Mouse (Mus musculus): ENCODE data around the gene Lrfn3. TPM values are rescaled to one million over a fixed set of nuclear protein-coding genes. Genes with fewer than 3 reads are reported as not detected.

Gene Lrfn3
- polyA plus RNA-seq, 2 experiments, result 0.79 to 1.4 TPM

DNA sequence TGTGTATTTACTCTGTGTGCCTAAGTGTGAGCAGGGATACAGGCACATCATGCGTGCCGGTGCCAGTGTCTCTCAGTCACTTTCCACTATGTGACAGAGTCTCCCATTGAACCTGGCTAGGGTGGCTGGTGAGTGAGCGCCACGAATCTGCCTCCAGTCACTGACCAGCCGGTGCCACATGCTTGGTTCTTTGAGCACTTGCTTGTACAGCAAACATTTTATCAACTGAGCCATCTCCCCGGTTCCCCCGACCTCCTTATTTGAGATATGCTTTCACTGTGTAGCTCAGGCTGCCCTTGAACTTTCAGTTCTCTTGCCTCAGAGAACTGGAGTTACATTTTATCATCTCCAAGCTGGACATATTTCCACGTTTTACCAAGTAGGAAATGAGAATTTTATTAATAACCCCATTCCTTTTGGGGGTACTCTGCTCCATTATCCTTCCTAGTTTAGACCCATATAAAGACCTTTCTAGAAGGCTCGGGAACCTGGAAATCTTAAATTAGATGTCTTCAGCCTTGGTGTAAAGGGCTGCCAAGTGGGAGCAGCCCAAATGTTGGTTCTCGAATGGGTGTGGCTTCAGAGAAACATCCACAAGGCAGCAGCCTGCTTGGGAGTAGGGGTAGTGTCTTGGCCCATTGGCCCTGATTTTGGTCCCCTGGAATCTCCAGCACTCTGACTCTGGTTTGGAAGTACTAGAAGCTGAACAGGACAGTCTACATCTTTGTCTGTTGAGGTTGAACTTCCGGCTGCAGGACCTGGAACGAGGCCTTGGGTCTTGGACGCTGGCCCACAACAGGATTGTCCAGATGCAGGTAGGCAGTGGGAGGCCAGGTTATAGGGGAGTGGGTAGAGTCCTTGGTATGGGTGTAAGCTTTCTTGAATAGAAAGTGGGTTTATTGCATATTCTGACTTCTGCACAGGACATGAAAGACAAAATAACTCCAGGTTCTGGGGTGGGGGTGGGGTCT is 46.7 kb downstream of the Lrfn3 start:
- no peak for ATAC-seq (ENCODE audit: insufficient read depth)
- Histone ChIP-seq H3K9ac (replicated peaks) (no peak overlapping the region), H3K9me3 (ENCODE audit: control insufficient read depth, low read length) (no peaks in the 10 kb centered on the region), H3K36me3 (replicated peaks; ENCODE audit: control insufficient read depth, insufficient read depth, low read depth) (no peaks in the 10 kb centered on the region), H3K27ac (no peak overlapping the region), H3K27me3 (ENCODE audit: control insufficient read depth, insufficient read depth, low read length) (no peaks in the 10 kb centered on the region), H3K4me1 (replicated peaks; ENCODE audit: control insufficient read depth in 2 of 2, insufficient read depth in 2 of 2, low read length in 1 of 2) (peaks cover under 1 to 4% of the 10 kb centered on the region in 2 experiments; a peak in 3 of 4 replicates), H3K4me2 (ENCODE audit: low read depth) (peak overlapping the region; percentile 24; the same call in 1 of the 2 replicates), H3K4me3 (ENCODE audit: insufficient read depth in 1 of 2, low read depth in 2 of 2, low read length in 2 of 2) (no peak overlapping the region)
- TF ChIP-seq EP300 (IDR thresholded peaks at IDR 0.05; ENCODE audit: low read depth) (no peak), CTCF (IDR thresholded peaks at IDR 0.05; ENCODE audit: low read depth) (no peak)
- WGBS (ENCODE audit: insufficient replicate concordance), result 47% methylated on average over 13 of the region's 13 CpGs
- DNase-seq (ENCODE audit: low read depth in 3 of 3, low spot score in 3 of 3), result no peak

DNA sequence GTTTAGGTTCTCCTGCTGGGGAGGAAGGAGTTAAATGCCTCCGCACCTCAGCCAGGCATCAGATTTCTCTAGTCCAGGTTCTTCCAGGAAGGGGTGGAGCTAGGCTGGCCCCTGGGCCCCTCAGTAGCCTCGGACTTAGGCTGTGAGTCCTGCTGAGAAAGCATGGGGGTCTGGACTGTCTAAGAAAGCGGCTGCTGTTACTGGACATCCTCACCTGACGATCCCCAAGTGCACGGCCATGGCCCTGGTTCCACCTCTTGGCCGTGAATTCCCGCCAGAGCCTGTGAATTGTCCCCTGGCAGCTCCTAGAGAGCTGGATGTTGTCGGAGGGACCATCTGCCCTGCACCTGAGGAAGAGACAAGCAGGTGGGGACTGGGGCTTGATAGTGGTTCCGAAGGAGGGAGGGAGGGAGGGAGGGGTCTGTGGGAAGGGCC is 47.8 kb downstream of the Lrfn3 start, which contains the start of gene Syne4:
Syne4 (plus strand) TSS at position 87 of the 435 bp plus-strand sequence.
- Histone ChIP-seq H3K36me3 (replicated peaks; ENCODE audit: control insufficient read depth, insufficient read depth, low read depth) (no peaks in the 10 kb centered on the region), H3K4me3 (ENCODE audit: insufficient read depth in 1 of 2, low read depth in 2 of 2, low read length in 2 of 2) (peak within 1 kb of the TSS; percentile 25 to 33), H3K9me3 (ENCODE audit: control insufficient read depth, low read length) (no peaks in the 10 kb centered on the region), H3K9ac (replicated peaks) (no peak within 1 kb of the TSS; the same call in 1 of the 2 replicates), H3K4me2 (ENCODE audit: low read depth) (peak within 1 kb of the TSS; percentile 34), H3K27ac (no peak within 1 kb of the TSS), H3K4me1 (replicated peaks; ENCODE audit: control insufficient read depth in 2 of 2, insufficient read depth in 2 of 2, low read length in 1 of 2) (peaks cover 0 to 1% of the 10 kb centered on the region in 2 experiments; a peak in 1 of 4 replicates), H3K27me3 (ENCODE audit: control insufficient read depth, insufficient read depth, low read length) (no peaks in the 10 kb centered on the region)
- DNase-seq (ENCODE audit: low read depth in 3 of 3, low spot score in 3 of 3) (no peak), ATAC-seq (ENCODE audit: insufficient read depth) (0 out of 2 replicates have a peak, but pooled peaks have one; percentile 7)
- TF ChIP-seq EP300 (IDR thresholded peaks at IDR 0.05; ENCODE audit: low read depth) (no peak), CTCF (IDR thresholded peaks at IDR 0.05; ENCODE audit: low read depth) (no peak)
- WGBS (ENCODE audit: insufficient replicate concordance), result 4% methylated on average over 9 of the region's 9 CpGs

DNA sequence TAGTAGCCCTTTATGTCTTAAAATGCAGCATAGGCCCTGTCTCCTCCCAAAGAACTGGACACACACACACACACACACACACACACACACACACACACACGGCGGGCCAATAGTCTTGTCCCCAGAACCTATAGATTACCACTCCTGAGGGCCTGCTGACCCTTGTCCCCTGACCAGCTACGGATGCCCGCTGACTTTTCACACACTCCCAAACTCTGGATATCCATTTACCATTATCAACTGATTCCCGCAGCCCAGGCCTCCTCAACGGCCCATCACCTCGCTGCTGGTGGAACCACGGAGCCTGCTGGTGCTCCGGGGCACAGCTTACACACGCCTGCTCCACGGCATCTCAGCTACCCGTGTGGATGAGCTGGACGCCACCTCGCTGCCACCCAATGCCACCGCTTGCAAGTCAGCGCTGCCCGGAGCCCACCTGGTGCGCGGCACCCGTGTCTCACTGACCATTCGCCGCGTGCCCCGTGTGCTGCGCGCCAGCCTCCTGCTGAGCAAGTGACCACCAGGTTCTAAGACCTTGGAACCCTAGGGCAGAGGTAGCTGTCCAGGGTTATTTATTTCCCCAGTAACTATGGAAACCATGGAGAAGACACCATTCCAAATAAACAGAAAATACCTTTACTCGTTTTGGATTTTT is 48.8 kb downstream of the Lrfn3 start:
- H3K4me3 ChIP-seq (ENCODE audit: insufficient read depth in 1 of 2, low read depth in 2 of 2, low read length in 2 of 2), result peak overlapping the region; percentile 7 to 29; a peak in 2 of 4 replicates
- no peak for TF ChIP-seq EP300 (IDR thresholded peaks at IDR 0.05; ENCODE audit: low read depth)
- no peak overlapping the region for H3K27ac ChIP-seq
- peaks cover 0 to 6% of the 10 kb centered on the region in 2 experiments; a peak in 1 of 4 replicates for H3K4me1 ChIP-seq (replicated peaks; ENCODE audit: control insufficient read depth in 2 of 2, insufficient read depth in 2 of 2, low read length in 1 of 2)
- DNase-seq (ENCODE audit: low read depth in 3 of 3, low spot score in 3 of 3), result no peak
- WGBS (ENCODE audit: insufficient replicate concordance), result 62% methylated on average over 27 of the region's 27 CpGs
- H3K36me3 ChIP-seq (replicated peaks; ENCODE audit: control insufficient read depth, insufficient read depth, low read depth), result no peaks in the 10 kb centered on the region
- no peaks in the 10 kb centered on the region for H3K27me3 ChIP-seq (ENCODE audit: control insufficient read depth, insufficient read depth, low read length)
- ATAC-seq (ENCODE audit: insufficient read depth), result no peak
- H3K4me2 ChIP-seq (ENCODE audit: low read depth), result peak overlapping the region; percentile 34
- H3K9ac ChIP-seq (replicated peaks), result no peak overlapping the region
- no peaks in the 10 kb centered on the region for H3K9me3 ChIP-seq (ENCODE audit: control insufficient read depth, low read length)

DNA sequence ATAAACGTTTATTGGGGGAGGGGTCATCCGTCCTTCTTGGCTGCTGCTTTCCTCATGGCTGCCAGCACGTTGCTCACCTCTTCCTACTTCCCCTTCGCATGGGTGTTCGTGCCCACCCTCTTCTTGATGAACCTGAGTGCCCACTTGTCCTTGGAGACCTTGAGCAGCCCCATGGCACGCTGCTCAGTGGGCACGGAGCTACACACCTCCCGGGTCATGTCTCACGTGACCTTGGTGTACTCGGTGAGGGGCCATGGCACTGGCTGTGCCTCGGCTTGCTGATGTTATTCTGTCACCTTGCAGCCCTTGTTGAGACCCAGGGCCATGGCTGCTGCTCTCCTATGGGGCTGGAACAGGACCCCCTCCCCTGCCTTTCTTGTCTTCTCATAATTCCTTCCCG is 52.4 kb downstream of the Lrfn3 start:
- H3K9me3 ChIP-seq (ENCODE audit: control insufficient read depth, low read length), result no peaks in the 10 kb centered on the region
- H3K9ac ChIP-seq (replicated peaks), result no peak overlapping the region
- no peaks in the 10 kb centered on the region for H3K36me3 ChIP-seq (replicated peaks; ENCODE audit: control insufficient read depth, insufficient read depth, low read depth)
- no peaks in the 10 kb centered on the region for H3K27me3 ChIP-seq (ENCODE audit: control insufficient read depth, insufficient read depth, low read length)
- TF ChIP-seq EP300 (IDR thresholded peaks at IDR 0.05; ENCODE audit: low read depth) (no peak), CTCF (IDR thresholded peaks at IDR 0.05; ENCODE audit: low read depth) (no peak)
- H3K4me2 ChIP-seq (ENCODE audit: low read depth), result no peak overlapping the region
- H3K4me3 ChIP-seq (ENCODE audit: insufficient read depth in 1 of 2, low read depth in 2 of 2, low read length in 2 of 2), result no peak overlapping the region
- ATAC-seq (ENCODE audit: insufficient read depth) (no peak), DNase-seq (ENCODE audit: low read depth in 3 of 3, low spot score in 3 of 3) (no peak)
- no peak overlapping the region for H3K27ac ChIP-seq
- 72% methylated on average over 12 of the region's 12 CpGs for WGBS (ENCODE audit: insufficient replicate concordance)
- H3K4me1 ChIP-seq (replicated peaks; ENCODE audit: control insufficient read depth in 2 of 2, insufficient read depth in 2 of 2, low read length in 1 of 2), result peaks cover 0 to 11% of the 10 kb centered on the region in 2 experiments; a peak in 2 of 4 replicates

Measured in liver, embryonic 14.5 days (tissue).